Mouse (Mus musculus): Measurements from ENCODE around the gene Muc5b. TPM values are rescaled to one million over a fixed set of nuclear protein-coding genes. Genes with fewer than 3 reads are reported as not detected.

Gene Muc5b
- not detected in 2 replicates for polyA plus RNA-seq (2012)

GRCm38 (mm10) chr7:141838779-141839178 is at the start of gene Muc5b:
Gene Muc5b, plus strand, starts transcription at chr7:141839070.
- no peak for TF ChIP-seq GATA1 (IDR thresholded peaks at IDR 0.05; ENCODE audit: low read length)

GRCm38 (mm10) chr7:141794251-141794650 is 44.6 kb upstream of the Muc5b start:
- no peak for TF ChIP-seq GATA1 (IDR thresholded peaks at IDR 0.05; ENCODE audit: low read length)

- no peak for TF ChIP-seq GATA1 (IDR thresholded peaks at IDR 0.05; ENCODE audit: low read length)
These were observed 35.7 kb upstream of the Muc5b start for GRCm38 (mm10) chr7:141803206-141803605.

GRCm38 (mm10) chr7:141805384-141805783 is 33.5 kb upstream of the Muc5b start:
- TF ChIP-seq GATA1 (IDR thresholded peaks at IDR 0.05; ENCODE audit: low read length), result no peak

GRCm38 (mm10) chr7:141813321-141813720 is 25.5 kb upstream of the Muc5b start:
- no peak for TF ChIP-seq GATA1 (IDR thresholded peaks at IDR 0.05; ENCODE audit: low read length)

GRCm38 (mm10) chr7:141815361-141815760 is 23.5 kb upstream of the Muc5b start:
- no peak for TF ChIP-seq GATA1 (IDR thresholded peaks at IDR 0.05; ENCODE audit: low read length)

- no peak for TF ChIP-seq GATA1 (IDR thresholded peaks at IDR 0.05; ENCODE audit: low read length)
These were observed 21.4 kb upstream of the Muc5b start for GRCm38 (mm10) chr7:141817355-141818075.

DNA sequence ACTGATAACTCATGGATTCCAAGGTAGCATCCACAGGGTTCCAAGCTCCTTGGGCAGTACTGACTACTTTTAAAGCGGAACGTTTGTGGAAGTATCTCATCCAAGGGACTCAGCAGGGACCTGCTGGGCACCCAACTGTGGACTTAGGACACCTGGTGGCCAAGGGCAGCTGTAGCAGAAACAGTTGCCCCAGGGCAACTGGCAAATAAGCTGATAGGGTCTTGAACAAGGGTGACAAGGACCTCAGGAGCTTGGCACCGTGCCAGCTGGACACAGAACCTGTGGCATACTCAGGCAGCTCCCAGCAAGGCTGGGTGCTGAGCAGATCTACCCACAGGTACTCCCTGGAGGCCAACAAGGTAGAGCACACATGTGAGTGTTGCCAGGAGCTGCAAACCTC is 20.6 kb upstream of the Muc5b start:
- no peak for TF ChIP-seq GATA1 (IDR thresholded peaks at IDR 0.05; ENCODE audit: low read length)

GRCm38 (mm10) chr7:141822582-141823261 is 16.1 kb upstream of the Muc5b start:
- TF ChIP-seq GATA1 (IDR thresholded peaks at IDR 0.05; ENCODE audit: low read length), result no peak

- TF ChIP-seq GATA1 (IDR thresholded peaks at IDR 0.05; ENCODE audit: low read length), result no peak
These were observed 15.2 kb upstream of the Muc5b start for GRCm38 (mm10) chr7:141823699-141824098.

DNA sequence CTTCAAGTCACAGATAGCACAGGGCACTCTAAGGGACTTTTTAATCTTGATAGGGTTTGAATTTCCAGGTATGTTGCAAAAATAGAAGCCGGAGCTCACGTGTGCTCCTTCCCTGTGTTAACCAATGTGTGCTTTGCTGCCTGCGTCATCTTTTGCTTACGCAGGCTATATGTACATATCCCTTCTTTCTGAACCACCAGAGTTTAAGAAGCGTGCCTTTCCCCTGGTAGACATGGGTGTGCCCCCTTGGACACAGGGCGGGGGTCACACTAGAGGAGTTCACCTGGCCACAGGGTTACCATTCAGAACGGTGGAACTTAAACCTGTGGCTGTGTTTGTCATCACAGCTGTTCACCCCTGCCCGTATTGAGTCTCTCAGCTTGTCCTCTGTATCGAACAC is 14.5 kb upstream of the Muc5b start:
- no peak for TF ChIP-seq GATA1 (IDR thresholded peaks at IDR 0.05; ENCODE audit: low read length)

DNA sequence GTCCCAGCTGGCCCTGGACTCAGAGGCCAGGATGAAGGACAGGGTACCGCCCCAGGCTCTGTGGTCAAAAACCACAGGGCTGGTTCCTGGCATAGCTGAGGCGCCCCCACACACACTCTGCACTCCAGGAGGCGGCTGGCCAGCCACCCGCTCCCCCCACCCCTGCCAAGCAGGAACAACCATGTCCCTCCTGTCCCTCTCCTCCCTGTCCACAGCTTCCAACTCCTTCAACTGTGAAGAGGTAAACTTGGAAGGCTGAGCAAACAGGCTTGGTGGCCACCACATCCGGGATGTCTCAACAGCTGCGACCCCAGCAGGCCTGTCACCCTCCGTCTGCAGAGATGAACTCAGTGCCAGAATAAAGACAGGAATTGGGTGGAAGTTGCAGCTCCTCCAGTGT is 2.9 kb upstream of the Muc5b start:
- no peak for TF ChIP-seq GATA1 (IDR thresholded peaks at IDR 0.05; ENCODE audit: low read length)

DNA sequence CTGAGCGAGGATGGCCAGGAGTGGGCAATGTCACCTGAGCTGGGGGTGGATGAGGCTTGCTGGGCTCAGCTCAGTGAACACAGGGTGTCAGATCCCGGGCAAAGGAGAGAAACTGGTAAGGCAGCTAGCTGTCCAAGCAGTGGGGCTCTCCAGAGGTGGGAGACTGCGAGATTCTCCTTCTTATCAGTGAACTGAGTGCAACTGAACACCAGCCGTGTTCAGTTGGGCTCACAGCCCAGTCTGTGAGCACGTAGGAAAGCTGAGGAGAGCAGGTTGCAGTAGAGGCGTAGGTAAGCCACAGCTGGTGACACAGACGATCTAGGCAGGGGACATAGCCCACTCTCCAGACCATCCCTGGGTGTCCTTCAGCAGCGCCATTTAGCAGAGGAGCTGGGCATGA is 2.4 kb upstream of the Muc5b start:
- TF ChIP-seq GATA1 (IDR thresholded peaks at IDR 0.05; ENCODE audit: low read length), result no peak

GRCm38 (mm10) chr7:141840354-141840753 is 1.5 kb downstream of the Muc5b start:
- no peak for TF ChIP-seq GATA1 (IDR thresholded peaks at IDR 0.05; ENCODE audit: low read length)

DNA sequence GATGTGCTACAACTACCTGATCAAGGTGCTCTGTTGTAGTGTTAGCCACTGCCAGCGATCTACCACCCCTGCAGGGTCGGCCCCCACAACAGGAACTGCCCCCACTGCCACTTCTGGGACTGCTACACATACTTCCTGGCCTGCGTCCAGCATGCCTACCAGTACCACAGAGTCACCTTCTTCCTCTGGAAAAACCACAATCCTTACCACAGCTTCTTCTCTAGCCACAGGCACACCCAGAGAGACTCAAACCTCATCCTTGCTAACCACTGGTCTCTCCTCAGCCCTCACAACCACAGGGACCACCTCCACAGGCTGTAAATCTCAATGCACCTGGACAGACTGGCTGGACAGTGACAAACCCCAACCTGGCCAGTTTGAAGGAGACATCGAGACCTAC is 22.2 kb downstream of the Muc5b start:
- no peak for TF ChIP-seq GATA1 (IDR thresholded peaks at IDR 0.05; ENCODE audit: low read length)

DNA sequence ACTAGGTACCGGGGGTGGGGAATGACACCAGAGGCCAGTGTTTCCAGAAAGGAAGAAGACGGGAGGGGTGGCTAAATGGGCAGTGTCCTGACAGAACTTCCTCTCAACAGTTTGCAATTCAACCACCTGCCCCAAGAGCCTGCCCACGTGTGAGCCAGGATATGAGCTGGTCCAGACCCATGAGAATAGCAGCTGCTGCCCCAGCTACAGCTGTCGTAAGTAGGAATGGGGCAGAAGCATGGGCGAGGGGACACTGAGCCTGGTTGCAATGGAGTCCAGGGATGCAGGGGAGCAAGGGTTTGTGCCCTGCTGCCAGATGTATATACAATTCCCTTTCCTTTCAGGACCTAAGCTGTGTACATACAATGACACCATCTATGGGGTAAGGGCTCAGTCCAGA is 30.8 kb downstream of the Muc5b start:
- no peak for TF ChIP-seq GATA1 (IDR thresholded peaks at IDR 0.05; ENCODE audit: low read length)

DNA sequence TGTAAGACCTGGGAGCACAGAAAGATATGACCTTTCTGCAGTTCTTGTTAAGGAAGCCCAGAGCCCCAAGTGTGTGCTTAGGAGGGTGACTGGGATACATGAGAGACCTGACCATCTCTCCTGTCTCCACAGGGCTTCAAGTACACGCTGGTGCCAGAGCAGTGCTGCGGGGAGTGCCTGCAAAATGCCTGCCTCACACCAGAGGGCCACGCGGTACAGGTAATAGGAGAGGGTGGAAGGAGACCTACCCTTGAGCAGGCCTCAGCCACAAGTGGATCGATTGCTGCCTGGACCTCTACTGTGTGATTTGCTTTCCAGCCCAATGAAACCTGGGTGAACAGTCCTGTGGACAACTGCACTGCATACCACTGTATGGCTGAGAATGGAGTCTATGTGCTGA is 31.7 kb downstream of the Muc5b start:
- no peak for TF ChIP-seq GATA1 (IDR thresholded peaks at IDR 0.05; ENCODE audit: low read length)
